Mouse (Mus musculus) kidney, adult 2 months (tissue): ENCODE results near the gene Olfr1109. TPM values are rescaled to one million over a fixed set of nuclear protein-coding genes. Genes with fewer than 3 reads are reported as not detected.

Source experiments
- DNase-seq: peaks from one replicate; pipeline ENCODE4 v3.0.0; 2021
- H3K27ac ChIP-seq: fragments of 200-500 bp; 2 replicates; pipeline ENCODE4 v1.5.1; 2012; ENCODE audit warnings: low read depth, low read length, control low read depth, inconsistent platforms; ENCODE audit not compliant: insufficient read depth
- H3K27me3 ChIP-seq: fragments of 200-500 bp; replicated peaks from 2 replicates; pipeline ENCODE4 v1.6.1; 2012; ENCODE audit warnings: mild to moderate bottlenecking, moderate library complexity, low read length, inconsistent platforms; ENCODE audit not compliant: control insufficient read depth, insufficient read depth
- H3K36me3 ChIP-seq: fragments of 200-500 bp; 2 replicates; pipeline ENCODE4 v1.6.1; 2012; ENCODE audit warnings: mild to moderate bottlenecking, moderate library complexity, low read length, inconsistent platforms; ENCODE audit not compliant: control insufficient read depth, insufficient read depth
- H3K4me1 ChIP-seq: fragments of 200-500 bp; 2 replicates; pipeline ENCODE4 v1.6.1; 2011; ENCODE audit warnings: low read length; ENCODE audit not compliant: control insufficient read depth, insufficient read depth
- H3K4me3 ChIP-seq: fragments of 200-500 bp; 2 replicates; pipeline ENCODE4 v1.5.1; 2011; ENCODE audit warnings: mild to moderate bottlenecking, low read depth, low read length, control low read depth; ENCODE audit not compliant: insufficient read depth
- CTCF ChIP-seq: fragments of 200-500 bp; conservative IDR thresholded peaks from 2 replicates; pipeline ENCODE4 v1.5.1; 2011; ENCODE audit warnings: low read depth, mild to moderate bottlenecking, control low read depth, low read length, moderate library complexity, mixed read lengths; ENCODE audit not compliant: insufficient read depth, insufficient read length
- POLR2A ChIP-seq: fragments of 200-500 bp; IDR thresholded peaks from one replicate; pipeline ENCODE4 v1.6.1; 2011; ENCODE audit warnings: low read depth, low read length, control low read depth
- WGBS: fragments of 180-500 bp; shearing (Covaris S2); methylation state at CpG from one replicate; pipeline ENCODE4 v1.1.7; 2018; 5-methylcytosine and 5-hydroxymethylcytosine counted together
- polyA plus RNA-seq: library from polyadenylated mRNA; depleted of rRNA; stranded (reverse); fragments of >200 nt; gene quantifications from 2 replicates; pipeline ENCODE4 v1.2.3, GENCODE M21; 2012; rRNA removed

The Olfr1109 gene
- not detected in 2 replicates for polyA plus RNA-seq

GRCm38 (mm10) chr2:87095908-87096307, at the start of gene Olfr1109:
TSS of gene Olfr1109 (minus strand) at chr2:87096008.
- H3K36me3 ChIP-seq: no peaks in the 10 kb centered on the region
- no peak for DNase-seq
- H3K4me3 ChIP-seq: no peak within 1 kb of the TSS
- no peaks in the 10 kb centered on the region for H3K27me3 ChIP-seq
- 70% methylated on average over 1 of the region's 1 CpGs for WGBS
- H3K27ac ChIP-seq: no peak within 1 kb of the TSS
- no peaks in the 10 kb centered on the region for H3K4me1 ChIP-seq
- TF ChIP-seq CTCF: no peak
- TF ChIP-seq POLR2A: no peak

GRCm38 (mm10) chr2:87140200-87140599, 44.4 kb upstream of the Olfr1109 start, which contains the start of gene Olfr1110:
TSS of gene Olfr1110 (minus strand) at chr2:87140300.
- no peak for DNase-seq
- 72% methylated on average over 1 of the region's 1 CpGs for WGBS
- Histone ChIP-seq H3K4me1 (no peaks in the 10 kb centered on the region), H3K27me3 (no peaks in the 10 kb centered on the region), H3K36me3 (no peaks in the 10 kb centered on the region), H3K4me3 (no peak within 1 kb of the TSS), H3K27ac (no peak within 1 kb of the TSS)
- no peak for TF ChIP-seq CTCF
- TF ChIP-seq POLR2A: no peak

- no peak for TF ChIP-seq CTCF
- TF ChIP-seq POLR2A: no peak
- Histone ChIP-seq H3K36me3 (no peaks in the 10 kb centered on the region), H3K27me3 (no peaks in the 10 kb centered on the region), H3K4me3 (no peak within 1 kb of the TSS), H3K4me1 (no peaks in the 10 kb centered on the region), H3K27ac (no peak within 1 kb of the TSS)
- DNase-seq: no peak
Measured at GRCm38 (mm10) chr2:87114467-87114866, 18.7 kb upstream of the Olfr1109 start, which contains the start of gene Olfr259. TSS of gene Olfr259 (minus strand) at chr2:87114567.

- no peaks in the 10 kb centered on the region for H3K27me3 ChIP-seq
- no peak within 1 kb of the TSS for H3K4me3 ChIP-seq
- no peaks in the 10 kb centered on the region for H3K4me1 ChIP-seq
- no peak for DNase-seq
- no peaks in the 10 kb centered on the region for H3K36me3 ChIP-seq
- WGBS: 83% methylated on average over 1 of the region's 1 CpGs
- no peak for TF ChIP-seq CTCF
- no peak for TF ChIP-seq POLR2A
- no peak within 1 kb of the TSS for H3K27ac ChIP-seq
Measured at GRCm38 (mm10) chr2:87075717-87076116, 20.1 kb downstream of the Olfr1109 start, which contains the start of gene Olfr1107. TSS of gene Olfr1107 (minus strand) at chr2:87075817.

- TF ChIP-seq POLR2A (no peak), CTCF (no peak)
- DNase-seq: no peak
- Histone ChIP-seq H3K4me3 (no peak within 1 kb of the TSS), H3K27ac (no peak within 1 kb of the TSS), H3K4me1 (no peaks in the 10 kb centered on the region), H3K27me3 (no peaks in the 10 kb centered on the region), H3K36me3 (no peaks in the 10 kb centered on the region)
- WGBS: 68% methylated on average over 1 of the region's 1 CpGs
Measured at GRCm38 (mm10) chr2:87052173-87052572, 43.6 kb downstream of the Olfr1109 start, which contains the start of gene Olfr1106. TSS of gene Olfr1106 (minus strand) at chr2:87052273.

Other genes starting within 250 kb of the Olfr1109 start
- gene Olfr1095, start 244.3 kb downstream of the Olfr1109 start, polyA plus RNA-seq: not detected in 2 replicates
- not detected in 2 replicates for gene Gm13723, start 221.2 kb downstream of the Olfr1109 start, polyA plus RNA-seq
- not detected in 2 replicates for gene Olfr1097, start 203.8 kb downstream of the Olfr1109 start, polyA plus RNA-seq
- gene Olfr1098, start 171.5 kb downstream of the Olfr1109 start, polyA plus RNA-seq: not detected in 2 replicates
- not detected in 2 replicates for gene Olfr1099, start 135.3 kb downstream of the Olfr1109 start, polyA plus RNA-seq
- not detected in 2 replicates for gene Olfr1100, start 116.1 kb downstream of the Olfr1109 start, polyA plus RNA-seq
- gene Olfr1101, start 104.8 kb downstream of the Olfr1109 start, polyA plus RNA-seq: not detected in 2 replicates
- not detected in 2 replicates for gene Olfr1102, start 97.6 kb downstream of the Olfr1109 start, polyA plus RNA-seq
- gene Olfr1104, start 68.9 kb downstream of the Olfr1109 start, polyA plus RNA-seq: not detected in 2 replicates
- gene Olfr1105, start 59.5 kb downstream of the Olfr1109 start, polyA plus RNA-seq: not detected in 2 replicates
- gene Olfr1106, start 43.7 kb downstream of the Olfr1109 start, polyA plus RNA-seq: not detected in 2 replicates
- gene Olfr1107, start 20.2 kb downstream of the Olfr1109 start, polyA plus RNA-seq: not detected in 2 replicates
- not detected in 2 replicates for gene Olfr259, start 18.6 kb upstream of the Olfr1109 start, polyA plus RNA-seq
- gene Olfr1110, start 44.3 kb upstream of the Olfr1109 start, polyA plus RNA-seq: not detected in 2 replicates
- not detected in 2 replicates for gene Olfr1111, start 56.6 kb upstream of the Olfr1109 start, polyA plus RNA-seq
- not detected in 2 replicates for gene Olfr1112, start 91.8 kb upstream of the Olfr1109 start, polyA plus RNA-seq
- gene Olfr1113, start 113.0 kb upstream of the Olfr1109 start, polyA plus RNA-seq: not detected in 2 replicates
- gene Olfr1115, start 152.0 kb upstream of the Olfr1109 start, polyA plus RNA-seq: not detected in 2 replicates
- gene Olfr1116, start 171.5 kb upstream of the Olfr1109 start, polyA plus RNA-seq: not detected in 2 replicates
- gene Olfr1118, start 211.6 kb upstream of the Olfr1109 start, polyA plus RNA-seq: not detected in 2 replicates